Mouse (Mus musculus): ENCODE data around the gene Gm5580.
"Not testable (repeated sequence)": the region's sequence is repeated elsewhere in the genome, so short reads cannot be mapped to it uniquely, and the experiment has no call there.

Gene Gm5580

GRCm38 (mm10) chr6:116550841-116551240 lies at the start of gene Gm5580:
Gene Gm5580 (plus strand): TSS chr6:116551141.
- not testable (repeated sequence) for DNase-seq (ENCODE audit: low spot score)

- not testable (repeated sequence) for DNase-seq (ENCODE audit: low spot score)
Measured at GRCm38 (mm10) chr6:116506302-116507003, 44.5 kb upstream of the Gm5580 start, which contains the start of gene Olfr212. Gene Olfr212 (plus strand): TSS chr6:116506516.

GRCm38 (mm10) chr6:116514832-116515231 lies 36.1 kb upstream of the Gm5580 start:
- DNase-seq (ENCODE audit: low spot score): no peak

GRCm38 (mm10) chr6:116538156-116538555 lies 12.8 kb upstream of the Gm5580 start, which contains the start of gene Olfr213:
Gene Olfr213 (plus strand): TSS chr6:116538456.
- DNase-seq (ENCODE audit: low spot score): no peak

GRCm38 (mm10) chr6:116542500-116542899 lies 8.4 kb upstream of the Gm5580 start:
- no peak for DNase-seq (ENCODE audit: low spot score)

- no peak for DNase-seq (ENCODE audit: low spot score)
Measured at GRCm38 (mm10) chr6:116553935-116554334, 3.0 kb downstream of the Gm5580 start, which contains the start of gene Olfr214. Gene Olfr214 (plus strand): TSS chr6:116554235.

GRCm38 (mm10) chr6:116554952-116555351 lies 4.0 kb downstream of the Gm5580 start:
- no peak for DNase-seq (ENCODE audit: low spot score)

- peak; percentile 40 for DNase-seq (ENCODE audit: low spot score)
Measured at GRCm38 (mm10) chr6:116569834-116570233, 18.9 kb downstream of the Gm5580 start.

GRCm38 (mm10) chr6:116584095-116584494 lies 33.2 kb downstream of the Gm5580 start, which contains the start of gene Olfr215:
Gene Olfr215 (minus strand): TSS chr6:116584195.
- no peak for DNase-seq (ENCODE audit: low spot score)

- not testable (repeated sequence) for DNase-seq (ENCODE audit: low spot score)
Measured at GRCm38 (mm10) chr6:116600969-116601368, 50.0 kb downstream of the Gm5580 start.

Measured in adipocyte (in vitro differentiated cells).